Mouse (Mus musculus) lung, postnatal 0 days (tissue): ENCODE results near the gene Cdh10. TPM values are rescaled to one million over a fixed set of nuclear protein-coding genes. Genes with fewer than 3 reads are reported as not detected.

ENCODE experiments used
- ATAC-seq: fragments of 200-750 bp; cut with Nextera tagmentation; 2 replicates; pipeline ENCODE4 v1.8.0; 2017; ENCODE audit warnings: moderate library complexity
- DNase-seq: peaks from one replicate; pipeline ENCODE4 v3.0.0-alpha.2; 2016; ENCODE audit warnings: low spot score
- H3K27ac ChIP-seq: fragments of 300-500 bp; sonication (generic); 2 replicates; pipeline ENCODE4 v1.5.1; 2014; ENCODE audit warnings: antibody characterized with exemption, mild to moderate bottlenecking, low read length, mixed read lengths
- H3K27me3 ChIP-seq: fragments of 300-500 bp; sonication (generic); replicated peaks from 2 replicates; pipeline ENCODE4 v1.6.1; 2014; ENCODE audit warnings: low read length, mixed read lengths; ENCODE audit not compliant: insufficient read depth
- H3K36me3 ChIP-seq: fragments of 300-500 bp; sonication (generic); 2 replicates; pipeline ENCODE4 v1.6.1; 2014; ENCODE audit warnings: low read length, mixed read lengths; ENCODE audit not compliant: insufficient read depth
- H3K4me1 ChIP-seq: fragments of 300-500 bp; sonication (generic); 2 replicates; pipeline ENCODE4 v1.6.1; 2014; ENCODE audit warnings: antibody characterized with exemption, low read depth, low read length, mixed read lengths; ENCODE audit not compliant: insufficient read depth
- H3K4me2 ChIP-seq: fragments of 300-500 bp; sonication (generic); replicated peaks from 2 replicates; pipeline ENCODE4 v1.6.1; 2014; ENCODE audit warnings: low read depth, mild to moderate bottlenecking, low read length, moderate library complexity, mixed read lengths
- H3K4me3 ChIP-seq: fragments of 300-500 bp; sonication (generic); 2 replicates; pipeline ENCODE4 v1.5.1; 2014; ENCODE audit warnings: low read depth, low read length
- H3K9ac ChIP-seq: fragments of 300-500 bp; sonication (generic); replicated peaks from 2 replicates; pipeline ENCODE4 v1.6.1; 2014; ENCODE audit warnings: low read depth, mild to moderate bottlenecking
- H3K9me3 ChIP-seq: fragments of 300-500 bp; sonication (generic); 2 replicates; pipeline ENCODE4 v1.6.1; 2016; ENCODE audit warnings: low read length, mixed read lengths
- CTCF ChIP-seq: IDR thresholded peaks from 2 replicates; pipeline ENCODE4 v1.5.1; 2016; ENCODE audit warnings: antibody characterized with exemption, mild to moderate bottlenecking
- EP300 ChIP-seq: IDR thresholded peaks from 2 replicates; pipeline ENCODE4 v1.6.1; 2016; ENCODE audit warnings: antibody characterized with exemption, mild to moderate bottlenecking, control low read depth
- WGBS: fragments of 180-500 bp; shearing (Covaris S2); extraction: QIAGEN DNeasy Blood & Tissue Kit; methylation state at CpG from one replicate; pipeline ENCODE4 v1.1.7; 2014; 5-methylcytosine and 5-hydroxymethylcytosine counted together
- polyA plus RNA-seq: library from polyadenylated mRNA; unstranded; fragments of >200 nt; fragmentation: Nextera tagmentation; extraction: Ambion mirVana; gene quantifications from 2 replicates; pipeline ENCODE4 v1.2.1, GENCODE M21; 2015

Gene Cdh10
- polyA plus RNA-seq, 1 experiment from 2014 or later, result 0.11 TPM

- Histone ChIP-seq H3K27me3 (no peaks in the 10 kb centered on the region), H3K9me3 (no peaks in the 10 kb centered on the region), H3K4me1 (no peaks in the 10 kb centered on the region), H3K4me2 (no peak overlapping the region), H3K9ac (no peak overlapping the region), H3K4me3 (no peak overlapping the region), H3K36me3 (no peaks in the 10 kb centered on the region), H3K27ac (no peak overlapping the region)
- WGBS, result 69% methylated on average over 2 of the region's 2 CpGs
- DNase-seq, result no peak
- ATAC-seq, result no peak
- TF ChIP-seq CTCF (no peak), EP300 (no peak)
Measured at GRCm38 (mm10) chr15:18886673-18887072, 67.9 kb downstream of the Cdh10 start.

- TF ChIP-seq CTCF (no peak), EP300 (no peak)
- DNase-seq, result no peak
- Histone ChIP-seq H3K4me2 (no peak overlapping the region), H3K4me3 (no peak overlapping the region), H3K9me3 (no peaks in the 10 kb centered on the region), H3K4me1 (no peaks in the 10 kb centered on the region), H3K36me3 (no peaks in the 10 kb centered on the region), H3K9ac (no peak overlapping the region), H3K27me3 (no peaks in the 10 kb centered on the region), H3K27ac (no peak overlapping the region)
- 42% methylated on average over 2 of the region's 2 CpGs for WGBS
- ATAC-seq, result no peak
Measured at GRCm38 (mm10) chr15:18888912-18889311, 70.2 kb downstream of the Cdh10 start.

- Histone ChIP-seq H3K36me3 (no peaks in the 10 kb centered on the region), H3K4me3 (no peak overlapping the region), H3K4me2 (no peak overlapping the region), H3K9me3 (no peaks in the 10 kb centered on the region), H3K9ac (no peak overlapping the region), H3K27ac (no peak overlapping the region), H3K4me1 (no peaks in the 10 kb centered on the region), H3K27me3 (no peaks in the 10 kb centered on the region)
- TF ChIP-seq EP300, result no peak
- TF ChIP-seq CTCF, result no peak
- DNase-seq, result no peak
- no peak for ATAC-seq
- 81% methylated on average over 8 of the region's 8 CpGs for WGBS
Measured at GRCm38 (mm10) chr15:18890358-18890757, 71.6 kb downstream of the Cdh10 start.

GRCm38 (mm10) chr15:18900776-18901175 is 82.0 kb downstream of the Cdh10 start:
- ATAC-seq, result no peak

GRCm38 (mm10) chr15:18904131-18904530 is 85.4 kb downstream of the Cdh10 start:
- Histone ChIP-seq H3K9me3 (no peaks in the 10 kb centered on the region), H3K4me3 (no peak overlapping the region), H3K27me3 (no peaks in the 10 kb centered on the region), H3K4me2 (no peak overlapping the region), H3K9ac (no peak overlapping the region), H3K4me1 (no peaks in the 10 kb centered on the region), H3K27ac (no peak overlapping the region), H3K36me3 (no peaks in the 10 kb centered on the region)
- no peak for DNase-seq
- TF ChIP-seq CTCF (no peak), EP300 (no peak)
- WGBS, result 71% methylated on average over 2 of the region's 2 CpGs
- no peak for ATAC-seq

More at GRCm38 (mm10) chr15:18900776-18901175, 82.0 kb downstream of the Cdh10 start:
- no peaks in the 10 kb centered on the region for H3K4me1 ChIP-seq
- H3K27ac ChIP-seq, result no peak overlapping the region
- no peaks in the 10 kb centered on the region for H3K36me3 ChIP-seq
- DNase-seq, result no peak
- TF ChIP-seq CTCF, result no peak
- no peak for TF ChIP-seq EP300
- H3K9ac ChIP-seq, result no peak overlapping the region
- H3K9me3 ChIP-seq, result no peaks in the 10 kb centered on the region
- H3K4me2 ChIP-seq, result no peak overlapping the region
- H3K4me3 ChIP-seq, result no peak overlapping the region
- no peaks in the 10 kb centered on the region for H3K27me3 ChIP-seq

- no peaks in the 10 kb centered on the region for H3K36me3 ChIP-seq
- H3K4me1 ChIP-seq, result no peaks in the 10 kb centered on the region
- TF ChIP-seq CTCF (no peak), EP300 (no peak)
- no peak overlapping the region for H3K9ac ChIP-seq
- 73% methylated on average over 4 of the region's 4 CpGs for WGBS
- no peak overlapping the region for H3K27ac ChIP-seq
- no peak for DNase-seq
- H3K27me3 ChIP-seq, result no peaks in the 10 kb centered on the region
- no peak overlapping the region for H3K4me2 ChIP-seq
- ATAC-seq, result no peak
- H3K9me3 ChIP-seq, result no peaks in the 10 kb centered on the region
- H3K4me3 ChIP-seq, result no peak overlapping the region
Measured at GRCm38 (mm10) chr15:18910612-18911011, 91.9 kb downstream of the Cdh10 start.
